13 mouse cellular contexts compared by ENCODE assay signal in the genomic region with DNA sequence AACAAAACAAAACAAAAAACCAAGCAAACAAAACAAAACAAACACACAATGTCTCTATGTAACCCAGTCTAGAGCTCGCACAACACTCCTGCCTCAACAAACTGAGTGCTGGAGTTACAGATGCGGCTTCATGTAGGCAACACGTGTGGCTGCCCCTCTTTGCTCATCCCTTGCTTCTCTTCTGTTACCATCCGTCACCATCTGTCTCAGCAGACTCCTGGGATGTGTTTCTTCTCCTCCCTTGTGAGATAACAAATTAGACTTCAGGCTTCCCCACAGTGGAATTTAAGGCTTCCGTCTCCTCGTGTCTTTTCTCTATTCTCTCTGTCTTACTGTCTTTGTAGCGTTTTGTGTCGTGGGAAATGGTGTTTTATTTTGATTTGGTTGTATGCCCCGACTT.
"Had no signal": no experiment of that assay in that cellular context is flagged by ENCODE, and none has a peak within 500 bp of the region (broad histone marks: within the 10 kb centered on the region; RNA-seq: fewer than 3 reads in every experiment).

No protein-coding gene starts in this region.

- DNase-seq: gastrocnemius, postnatal 14 days; gastrocnemius, postnatal 36 days; heart, adult 18-20 months; heart, postnatal 14 days; heart, postnatal 36 days; kidney, adult 11 months; kidney, adult 2 months; kidney, adult 9 months; kidney, postnatal 14 days; kidney, postnatal 36 days; layer of hippocampus, adult 9-11 months; liver; liver, embryonic 13.5 days had no signal
